In genomic region chr6:82043634-82044033, GRCm38 (mm10) we compare ENCODE assay signal across 13 mouse cellular contexts. TPM values are rescaled to one million over a fixed set of nuclear protein-coding genes. Genes with fewer than 3 reads are reported as not detected.
DNase-seq lines count a peak whose midpoint lies in the region; ATAC-seq lines count a peak whose summit lies in the region.
"Had no signal": no experiment of that assay in that cellular context is flagged by ENCODE, and none has a peak within 500 bp of the region (broad histone marks: within the 10 kb centered on the region; RNA-seq: fewer than 3 reads in every experiment).

No protein-coding gene starts in this region.

- no peaks in the 10 kb centered on the region for H3K9me3 ChIP-seq in midbrain, embryonic 10.5 days (replicated peaks)
- H3K9me3 ChIP-seq in midbrain, embryonic 16.5 days (replicated peaks; ENCODE audit: control insufficient read depth, low read length, poor library complexity, severe bottlenecking): no peaks in the 10 kb centered on the region
- H3K9me3 ChIP-seq in limb, embryonic 12.5 days: no peaks in the 10 kb centered on the region
- no peaks in the 10 kb centered on the region for H3K9me3 ChIP-seq in midbrain, embryonic 15.5 days
- H3K9me3 ChIP-seq: hindbrain, embryonic 15.5 days; midbrain, embryonic 13.5 days had no signal

- H3K36me3 ChIP-seq in midbrain, embryonic 10.5 days: no peaks in the 10 kb centered on the region
- H3K36me3 ChIP-seq in midbrain, embryonic 16.5 days (ENCODE audit: control insufficient read depth, insufficient read depth, low read length): no peaks in the 10 kb centered on the region
- no peaks in the 10 kb centered on the region for H3K36me3 ChIP-seq in limb, embryonic 12.5 days
- H3K36me3 ChIP-seq in midbrain, embryonic 15.5 days (replicated peaks): no peaks in the 10 kb centered on the region
- H3K36me3 ChIP-seq: hindbrain, embryonic 15.5 days; midbrain, embryonic 13.5 days had no signal

- H3K4me3 ChIP-seq in midbrain, embryonic 10.5 days: peak overlapping the region; percentile 65; the same call in 1 of the 2 replicates
- H3K4me3 ChIP-seq in midbrain, embryonic 16.5 days (ENCODE audit: low read depth, low read length): no peak overlapping the region
- H3K4me3 ChIP-seq in limb, embryonic 12.5 days (replicated peaks): peak overlapping the region; percentile 66
- H3K4me3 ChIP-seq in midbrain, embryonic 15.5 days: no peak overlapping the region
- H3K4me3 ChIP-seq: midbrain, embryonic 13.5 days had no signal

- peaks cover 100% of the 10 kb centered on the region for H3K27me3 ChIP-seq in midbrain, embryonic 10.5 days (ENCODE audit: low read depth, poor library complexity, severe bottlenecking)
- H3K27me3 ChIP-seq in midbrain, embryonic 16.5 days (ENCODE audit: control insufficient read depth, insufficient read depth, low read depth, low read length): peaks cover 17% of the 10 kb centered on the region
- peaks cover 13% of the 10 kb centered on the region for H3K27me3 ChIP-seq in limb, embryonic 12.5 days
- H3K27me3 ChIP-seq in midbrain, embryonic 15.5 days (replicated peaks): peaks cover 60% of the 10 kb centered on the region

- H3K4me2 ChIP-seq in midbrain, embryonic 16.5 days (ENCODE audit: low read length): no peak overlapping the region
- H3K4me2 ChIP-seq in limb, embryonic 12.5 days: peak overlapping the region; percentile 82
- H3K4me2 ChIP-seq in midbrain, embryonic 15.5 days: no peak overlapping the region

- H3K27ac ChIP-seq in midbrain, embryonic 10.5 days (replicated peaks): no peak overlapping the region
- no peak overlapping the region for H3K27ac ChIP-seq in midbrain, embryonic 16.5 days (ENCODE audit: low read length)
- H3K27ac ChIP-seq in limb, embryonic 12.5 days: no peak overlapping the region
- no peak overlapping the region for H3K27ac ChIP-seq in midbrain, embryonic 15.5 days
- H3K27ac ChIP-seq: hindbrain, embryonic 15.5 days; left cerebral cortex, adult 2 months; midbrain, embryonic 13.5 days had no signal

- peaks cover 30% of the 10 kb centered on the region for H3K4me1 ChIP-seq in midbrain, embryonic 10.5 days
- peaks cover 10% of the 10 kb centered on the region for H3K4me1 ChIP-seq in midbrain, embryonic 16.5 days (ENCODE audit: control insufficient read depth, insufficient read depth, low read length)
- H3K4me1 ChIP-seq in limb, embryonic 12.5 days (replicated peaks): peaks cover 55% of the 10 kb centered on the region
- peaks cover 19% of the 10 kb centered on the region for H3K4me1 ChIP-seq in midbrain, embryonic 15.5 days

- H3K9ac ChIP-seq in midbrain, embryonic 16.5 days (ENCODE audit: low read depth, low read length): no peak overlapping the region
- no peak overlapping the region for H3K9ac ChIP-seq in limb, embryonic 12.5 days (replicated peaks)
- no peak overlapping the region for H3K9ac ChIP-seq in midbrain, embryonic 15.5 days
- H3K9ac ChIP-seq: hindbrain, embryonic 15.5 days had no signal

- intact Hi-C loops in left cerebral cortex, postnatal 25 days (cut with DNase I): loop anchor here (2.0 to 5.0 kb wide), 2 partner anchors 57 to 74 kb away; no protein-coding TSS in a partner anchor

- WGBS in midbrain, embryonic 10.5 days: 31% methylated on average over 4 of the region's 4 CpGs
- WGBS in midbrain, embryonic 16.5 days: 56% methylated on average over 4 of the region's 4 CpGs
- WGBS in limb, embryonic 12.5 days: 34% methylated on average over 4 of the region's 4 CpGs
- 43% methylated on average over 4 of the region's 4 CpGs for WGBS in midbrain, embryonic 15.5 days

- DNase-seq in midbrain, embryonic 10.5 days (ENCODE audit: low spot score): no peak
- peak; percentile 78 for DNase-seq in kidney, adult 11 months
- no peak for DNase-seq in spleen, adult 12 weeks (ENCODE audit: low spot score)
- DNase-seq in left cerebral cortex, postnatal 25 days (ENCODE audit: low spot score in 2 of 2): no peak
- DNase-seq: adrenal gland, postnatal 10 days; cerebellum, adult 18-20 months; gastrocnemius, adult 2 months had no signal

- ATAC-seq in midbrain, embryonic 16.5 days: no peak
- ATAC-seq in limb, embryonic 12.5 days (ENCODE audit: insufficient number of reproducible peaks, insufficient read depth, low FRiP score, low TSS enrichment, low read depth): no peak
- ATAC-seq in midbrain, embryonic 15.5 days (replicated peaks): no peak

RNA-seq across cellular contexts. Expression of gene Eva1a, which starts 2.8 kb away (rescaled TPM):
- polyA plus RNA-seq in midbrain, embryonic 10.5 days (2016; fragmentation: Nextera tagmentation; extraction: Ambion mirVana): 3.4 and 3.7 TPM in 2 replicates
- 0.63 and 0.81 TPM in 2 replicates for polyA plus RNA-seq in midbrain, embryonic 16.5 days (2015; fragmentation: Nextera tagmentation; extraction: Ambion mirVana)
- polyA plus RNA-seq in limb, embryonic 12.5 days (2016; fragmentation: Nextera tagmentation; extraction: Ambion mirVana): 30.6 and 32.4 TPM in 2 replicates
- 0.63 and 0.77 TPM in 2 replicates for polyA plus RNA-seq in midbrain, embryonic 15.5 days (2015; fragmentation: Nextera tagmentation; extraction: Ambion mirVana)
- total RNA-seq in left cerebral cortex, postnatal 25 days (2021): 10 to 100 TPM; 11.4 to 15.3 TPM

Comparison
In these comparisons a context has a peak if more than half of its experiments do, and no peak if none do; other contexts are left out.
1. H3K4me3 ChIP-seq: peak in midbrain, embryonic 10.5 days (single experiment) and limb, embryonic 12.5 days (single experiment); none in midbrain, embryonic 16.5 days (single experiment) and midbrain, embryonic 15.5 days (single experiment).